Mouse (Mus musculus) C3H10T1/2 (cell line): ENCODE results near the gene Zswim2. TPM values are rescaled to one million over a fixed set of nuclear protein-coding genes. Genes with fewer than 3 reads are reported as not detected.

Experiments
- polyA plus RNA-seq, 2 experiments: library from polyadenylated mRNA; unstranded; fragments of >200 nt; fragmentation: generic; extraction: Trizol; gene quantifications; one replicate each; pipeline ENCODE4 v1.2.1; 2012; ENCODE audit warnings: missing spikeins in 2 of 2

The Zswim2 gene
- not detected for polyA plus RNA-seq

GRCm38 (mm10) chr2:83940931-83941361, at the start of gene Zswim2:
Gene Zswim2, minus strand, starts transcription at chr2:83941228.

GRCm38 (mm10) chr2:83990253-83990652, 49.2 kb upstream of the Zswim2 start, which contains the start of gene Gm13691:
Gene Gm13691, plus strand, starts transcription at chr2:83990553.

GRCm38 (mm10) chr2:83984443-83984842, 43.4 kb upstream of the Zswim2 start, which contains the start of gene Gm13697:
Gene Gm13697, plus strand, starts transcription at chr2:83984743.

GRCm38 (mm10) chr2:83978633-83979032, 37.6 kb upstream of the Zswim2 start, which contains the start of gene Gm13694:
Gene Gm13694, plus strand, starts transcription at chr2:83978933.

GRCm38 (mm10) chr2:83972823-83973222, 31.8 kb upstream of the Zswim2 start, which contains the start of gene Gm13696:
Gene Gm13696, plus strand, starts transcription at chr2:83973123.

GRCm38 (mm10) chr2:83967013-83967412, 26.0 kb upstream of the Zswim2 start, which contains the start of gene Gm13695:
Gene Gm13695, plus strand, starts transcription at chr2:83967313.

GRCm38 (mm10) chr2:83961203-83961602, 20.2 kb upstream of the Zswim2 start, which contains the start of gene Gm13693:
Gene Gm13693, plus strand, starts transcription at chr2:83961503.

GRCm38 (mm10) chr2:83955393-83955792, 14.4 kb upstream of the Zswim2 start, which contains the start of gene Gm13698:
Gene Gm13698, plus strand, starts transcription at chr2:83955693.

Other genes with a start within 250 kb of the Zswim2 start
- 10 to 100 TPM; 12.1 to 41.7 TPM for gene Itgav, start 216.8 kb downstream of the Zswim2 start, polyA plus RNA-seq
- gene Fam171b, start 128.6 kb downstream of the Zswim2 start, polyA plus RNA-seq, result 1 to 10 TPM in 1 of 2 experiments, under 1 TPM in 1; 0.18 to 3.6 TPM
- gene Gm13698, start 14.5 kb upstream of the Zswim2 start, polyA plus RNA-seq, result under 1 TPM in 1 of 2 experiments, not detected in 1; 0.01 TPM
- under 1 TPM in 1 of 2 experiments, not detected in 1; 0.01 TPM for gene Gm13693, start 20.3 kb upstream of the Zswim2 start, polyA plus RNA-seq
- under 1 TPM in 1 of 2 experiments, not detected in 1; 0.01 TPM for gene Gm13695, start 26.1 kb upstream of the Zswim2 start, polyA plus RNA-seq
- gene Gm13696, start 31.9 kb upstream of the Zswim2 start, polyA plus RNA-seq, result under 1 TPM in 1 of 2 experiments, not detected in 1; 0.01 TPM
- gene Gm13694, start 37.7 kb upstream of the Zswim2 start, polyA plus RNA-seq, result under 1 TPM in 1 of 2 experiments, not detected in 1; 0.01 TPM
- gene Gm13697, start 43.5 kb upstream of the Zswim2 start, polyA plus RNA-seq, result under 1 TPM in 1 of 2 experiments, not detected in 1; 0.01 TPM
- under 1 TPM in 1 of 2 experiments, not detected in 1; 0.01 TPM for gene Gm13691, start 49.3 kb upstream of the Zswim2 start, polyA plus RNA-seq